Mouse (Mus musculus) right cerebral cortex, postnatal 36 days (tissue): ENCODE data around the gene Gbx2.

Experiments used
- DNase-seq, 2 experiments: peaks; one replicate each; pipeline ENCODE4 v3.0.0; 2022; ENCODE audit warnings: low spot score in 2 of 2, mixed read lengths in 1 of 2

Gbx2 gene

DNA sequence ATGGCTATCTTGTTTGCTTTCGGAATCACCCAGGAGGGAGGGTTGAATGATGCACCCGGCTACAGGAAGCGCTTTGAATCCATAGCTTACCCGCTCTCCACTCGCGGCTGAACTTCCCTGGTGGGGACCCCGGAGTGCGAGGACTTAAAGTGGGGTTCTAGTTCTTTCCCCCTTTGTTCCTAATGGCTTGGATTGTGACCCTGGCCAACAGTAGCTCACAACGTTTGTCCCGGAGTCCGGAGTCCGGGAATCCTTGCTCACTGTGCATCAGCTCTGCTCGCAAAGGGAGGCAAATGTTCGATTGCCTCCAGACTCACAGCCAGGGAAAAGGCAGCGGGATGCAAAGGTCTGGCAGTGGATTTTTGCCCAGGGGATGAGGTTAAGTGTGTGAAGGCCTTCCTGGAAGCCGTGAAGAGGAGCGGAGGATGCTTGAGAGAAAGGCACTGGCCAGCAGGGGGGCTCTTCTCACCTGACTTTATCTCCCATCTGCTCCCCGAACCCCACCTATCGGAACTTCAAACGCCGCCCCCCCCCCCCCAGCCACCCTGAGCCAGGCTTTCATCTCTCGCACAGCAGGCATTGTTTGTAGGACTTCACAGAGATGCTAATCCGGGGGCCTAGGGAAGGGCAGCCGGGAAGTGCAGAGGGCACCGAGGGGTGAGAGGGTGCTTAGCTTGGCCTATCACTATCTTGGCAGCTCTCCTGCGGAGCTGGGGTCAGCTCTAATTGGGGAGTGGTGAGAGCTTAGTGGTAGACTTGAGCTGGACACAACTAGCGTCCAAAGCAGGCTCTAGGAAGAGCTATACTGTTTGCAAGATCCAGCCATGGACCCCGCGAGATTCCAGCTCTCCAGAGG lies 4.7 kb upstream of the Gbx2 start:
- DNase-seq: no peak

DNA sequence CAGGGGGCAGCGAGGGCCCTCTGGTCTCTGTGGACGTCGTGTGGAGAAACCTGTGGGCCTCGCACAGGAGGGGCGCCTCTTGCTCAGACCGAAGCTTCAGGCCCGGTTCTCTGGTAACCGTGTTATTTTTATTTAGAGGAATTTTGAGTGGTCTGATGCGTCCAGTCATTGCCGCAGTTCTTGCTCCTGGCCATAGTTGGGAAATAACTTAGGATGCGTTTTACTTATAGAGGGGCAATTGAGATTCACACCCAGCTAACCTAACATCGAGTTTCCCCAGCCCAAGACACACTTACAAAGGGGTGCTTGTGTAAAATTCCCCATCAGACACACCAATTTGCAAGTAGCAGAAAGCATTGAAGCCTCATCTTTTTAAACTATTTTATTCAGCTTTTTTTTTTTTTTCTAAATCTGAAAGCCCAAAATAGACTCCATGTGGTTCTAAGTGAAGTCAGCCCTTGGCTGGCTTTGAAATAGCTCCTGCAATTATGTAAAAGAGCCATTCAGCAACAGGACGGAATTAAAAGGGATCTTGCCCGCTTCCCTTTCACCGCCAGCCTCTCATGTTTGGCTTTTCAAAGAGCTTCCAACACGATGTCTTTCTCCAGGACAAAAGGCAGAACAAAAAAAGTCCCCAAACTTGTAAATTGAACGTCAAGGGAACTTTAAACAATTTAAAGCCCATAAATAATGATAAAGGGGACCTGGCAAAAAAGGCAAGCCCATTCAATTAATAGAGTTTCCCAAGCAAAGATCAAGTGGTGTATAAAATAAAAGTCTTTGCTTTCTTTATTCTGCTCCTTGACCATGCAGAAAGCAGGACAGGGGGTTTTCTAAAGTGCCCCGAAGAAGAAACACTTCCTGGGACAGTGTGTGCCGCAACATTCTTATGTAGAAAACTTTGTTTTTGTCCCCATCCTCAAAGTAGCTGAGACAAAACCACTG lies 3.6 kb upstream of the Gbx2 start:
- no peak for DNase-seq

DNA sequence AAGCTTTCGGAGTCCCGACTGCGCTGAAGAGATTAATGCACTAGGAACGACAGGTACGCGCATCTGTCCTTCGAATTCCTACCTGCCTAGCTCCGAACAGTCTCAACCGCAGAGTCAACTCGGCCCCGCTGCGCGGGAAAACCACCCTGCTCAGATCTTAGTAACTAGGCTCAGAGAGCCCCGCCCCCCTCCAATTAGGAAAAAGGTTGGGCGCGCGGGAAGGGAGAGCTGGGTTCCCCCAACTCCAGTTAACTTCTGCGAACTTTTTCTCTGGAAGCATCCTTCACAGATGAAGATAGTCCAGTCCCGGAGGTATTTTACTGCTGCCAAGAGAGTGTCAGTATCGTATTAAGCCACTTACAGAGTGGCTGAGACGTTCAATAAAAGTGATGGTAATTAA lies 2.8 kb upstream of the Gbx2 start:
- DNase-seq: no peak

- no peak for DNase-seq
These were observed 2.0 kb upstream of the Gbx2 start for GRCm38 (mm10) chr1:89933028-89933427.

DNA sequence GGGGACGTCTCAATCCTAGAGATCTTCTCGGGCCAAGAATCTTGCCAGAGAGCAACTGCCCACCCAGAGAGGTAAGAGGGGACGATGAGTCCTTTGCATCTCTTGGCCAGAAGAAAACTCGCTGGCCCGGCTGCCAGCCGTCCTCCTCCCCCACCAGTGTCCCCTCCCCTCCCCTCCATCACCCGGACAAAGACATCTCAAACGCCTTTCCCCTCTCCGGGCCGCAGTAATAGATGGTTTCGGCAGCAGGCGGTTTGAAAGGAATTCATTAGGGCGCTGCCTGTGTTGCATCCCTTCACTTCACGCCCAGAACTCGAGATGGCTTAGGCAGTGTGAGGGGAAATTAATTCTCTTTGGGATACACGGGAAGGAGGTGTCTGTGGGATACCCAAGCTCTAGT lies 1.6 kb upstream of the Gbx2 start:
- DNase-seq: no peak

- no peak for DNase-seq
These were observed 1.0 kb upstream of the Gbx2 start for GRCm38 (mm10) chr1:89932021-89932423.

DNA sequence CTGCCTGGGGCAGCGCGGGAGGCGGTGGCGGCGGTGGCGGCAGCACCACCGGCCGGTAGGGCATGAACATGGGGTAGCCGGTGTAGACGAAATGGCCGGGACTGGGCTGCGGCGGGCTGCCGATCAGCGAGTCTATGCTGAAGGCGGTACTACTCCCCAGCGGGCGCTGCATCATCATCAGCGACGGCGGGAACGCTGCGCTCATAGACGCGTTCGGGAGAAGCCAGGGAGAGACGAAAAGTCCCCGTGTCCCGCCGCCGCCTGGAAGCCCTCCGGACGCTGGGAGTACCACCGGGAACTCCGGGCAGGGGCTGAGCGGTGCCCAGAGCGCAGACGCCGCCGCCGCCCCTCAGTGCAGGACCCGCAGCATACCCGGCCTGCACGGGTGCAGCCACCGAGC lies 428 bp downstream of the Gbx2 start:
- DNase-seq: no peak

GRCm38 (mm10) chr1:89929721-89930505 lies 1.1 kb downstream of the Gbx2 start:
- DNase-seq: no peak

DNA sequence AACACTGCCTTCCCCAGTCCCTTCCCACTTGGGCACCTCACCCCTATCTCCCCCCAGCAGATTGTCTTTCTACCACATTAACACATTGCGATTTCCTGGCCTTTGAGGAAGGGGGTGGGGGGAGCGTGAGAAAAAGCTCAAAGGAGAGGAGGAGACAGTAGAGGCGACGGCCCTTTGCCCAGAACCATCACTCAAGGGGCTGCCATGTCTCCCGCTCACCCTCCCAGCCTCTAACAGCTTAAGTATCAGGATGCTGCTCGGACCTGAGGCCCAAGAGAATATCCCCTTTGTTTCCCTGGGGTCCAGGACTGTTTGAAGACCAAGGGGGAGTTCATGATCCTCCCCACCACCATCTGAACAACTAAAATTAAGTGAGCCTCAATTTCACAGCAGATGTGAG lies 1.8 kb downstream of the Gbx2 start:
- DNase-seq: no peak

DNA sequence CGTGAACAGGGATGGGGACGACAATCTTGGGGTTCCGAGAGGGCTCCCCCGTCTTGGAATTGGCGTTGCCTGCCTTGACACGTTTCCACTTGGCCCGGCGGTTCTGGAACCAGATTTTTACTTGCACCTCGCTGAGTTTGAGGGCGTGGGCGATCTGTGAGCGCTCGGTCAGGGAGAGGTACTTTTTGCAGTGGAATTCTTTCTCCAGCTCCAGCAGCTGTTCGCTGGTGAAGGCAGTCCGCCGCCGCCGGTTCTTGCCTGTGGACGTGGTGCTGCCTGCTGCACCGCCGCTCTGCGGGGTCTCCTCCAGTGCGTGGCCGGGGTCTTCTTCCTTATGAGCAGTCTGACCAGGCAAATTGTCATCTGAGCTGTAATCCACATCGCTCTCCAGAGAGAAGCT lies 2.3 kb downstream of the Gbx2 start:
- no peak for DNase-seq

DNA sequence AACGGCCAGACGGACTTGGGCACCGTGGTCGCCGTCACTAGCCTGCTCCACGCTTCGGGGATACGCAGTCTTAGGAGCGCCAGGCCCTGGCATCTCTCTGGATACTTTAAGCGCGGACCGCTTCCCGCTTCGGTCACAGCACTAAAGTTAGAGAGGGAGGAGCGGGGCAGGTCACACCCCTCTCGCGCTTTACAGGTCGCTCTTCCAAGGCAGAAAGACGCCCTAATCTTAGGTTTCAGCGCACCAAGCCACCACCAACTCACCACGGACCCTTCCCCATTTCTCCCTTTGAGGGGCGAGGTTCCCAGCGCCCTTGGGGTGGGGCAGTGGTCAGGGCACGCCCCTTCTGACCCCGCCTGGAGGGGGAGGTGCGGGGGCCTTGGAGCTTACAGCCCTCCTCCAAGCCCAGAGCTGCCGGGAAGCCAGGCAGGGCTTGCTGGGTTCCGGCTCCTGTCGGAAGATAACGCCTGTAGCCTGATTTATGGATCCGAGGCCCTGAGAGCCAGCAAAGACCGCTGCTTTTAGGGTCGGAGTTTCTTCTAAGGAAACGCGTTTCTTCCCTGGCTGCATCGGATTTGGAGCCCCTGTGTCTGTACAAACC lies 3.8 kb downstream of the Gbx2 start:
- DNase-seq: no peak

- no peak for DNase-seq
These were observed 4.4 kb downstream of the Gbx2 start for GRCm38 (mm10) chr1:89926583-89927060.

GRCm38 (mm10) chr1:89925501-89926190 lies 5.3 kb downstream of the Gbx2 start:
- no peak for DNase-seq

DNA sequence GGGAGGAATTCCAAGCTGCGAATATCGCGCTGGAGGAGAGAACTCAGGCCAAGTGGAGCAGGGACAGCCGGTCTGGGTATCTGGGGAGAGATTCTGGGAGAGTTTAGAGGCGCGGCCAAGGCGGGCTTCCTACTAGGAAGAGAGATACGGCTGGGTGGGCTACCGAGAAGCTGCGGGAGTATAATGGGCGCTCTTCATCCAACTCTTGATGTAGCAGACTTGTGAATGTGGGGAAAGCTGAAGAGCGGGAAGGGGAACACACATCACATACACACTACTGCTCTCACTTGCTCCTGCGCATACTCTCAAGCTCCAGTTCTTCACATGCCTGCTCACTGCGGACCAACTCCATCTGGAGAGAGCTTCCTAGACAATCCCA lies 7.3 kb downstream of the Gbx2 start:
- DNase-seq: no peak

GRCm38 (mm10) chr1:89922883-89923641 lies 7.9 kb downstream of the Gbx2 start:
- no peak for DNase-seq

- DNase-seq: no peak
These were observed 8.7 kb downstream of the Gbx2 start for GRCm38 (mm10) chr1:89922282-89922681.

DNA sequence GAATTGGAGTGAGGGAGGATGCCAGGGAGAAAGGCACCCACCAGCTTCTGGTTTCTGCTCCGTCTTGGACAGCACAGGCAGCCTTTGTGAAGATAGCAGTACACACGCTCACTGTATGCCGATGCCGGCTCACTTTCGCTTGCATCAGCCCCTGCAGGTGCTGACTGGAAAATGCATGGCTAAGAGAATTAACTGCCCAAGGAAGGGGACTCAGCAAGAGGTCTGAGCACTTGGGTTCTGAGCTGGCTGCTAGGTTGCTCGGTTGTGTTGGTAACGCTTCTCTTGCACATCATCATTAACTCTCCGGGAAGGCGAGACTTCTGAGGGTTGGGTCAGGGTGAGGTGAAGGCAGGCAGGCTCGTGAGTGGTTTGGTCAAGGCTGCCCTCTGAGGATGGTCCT lies 9.2 kb downstream of the Gbx2 start:
- no peak for DNase-seq

DNA sequence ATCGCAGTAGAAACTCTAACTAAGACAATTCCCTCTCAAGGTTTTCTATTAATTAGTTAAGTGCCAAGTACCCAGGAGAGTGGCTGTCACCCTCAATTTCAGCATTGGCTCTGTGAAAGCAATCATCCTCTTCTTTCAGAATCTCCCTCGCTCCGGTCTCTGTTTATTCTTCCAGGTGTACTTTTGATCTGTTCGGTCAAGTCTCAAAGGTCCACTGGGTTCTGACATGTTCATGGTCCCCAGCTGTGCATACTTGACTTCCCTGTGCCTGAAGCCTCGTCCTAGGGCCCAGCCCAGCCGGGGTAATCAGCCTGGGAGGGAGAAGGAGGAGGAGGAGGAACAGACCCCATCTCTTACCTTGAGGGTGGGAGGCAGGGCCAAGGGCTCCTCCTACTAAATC lies 11.8 kb downstream of the Gbx2 start:
- DNase-seq: no peak

DNA sequence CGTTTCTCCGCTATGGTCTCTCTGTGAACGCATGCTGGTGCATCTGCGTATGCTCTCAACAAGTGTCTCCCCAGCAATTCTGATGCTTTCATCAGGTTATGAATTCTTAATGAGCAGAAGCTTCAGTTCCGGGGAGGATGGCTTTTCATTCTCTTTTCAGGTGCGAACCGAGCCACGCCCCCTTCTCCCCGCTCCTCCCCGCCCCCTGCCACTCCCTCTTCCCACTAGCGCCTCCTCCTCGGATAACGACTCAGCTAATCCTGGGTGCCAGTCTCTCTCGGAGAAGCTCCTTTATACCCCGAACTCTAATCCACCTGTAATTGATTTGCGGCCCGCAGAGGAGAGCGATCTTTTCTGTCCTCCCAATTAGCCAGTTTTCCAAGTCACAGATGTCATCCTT lies 12.9 kb downstream of the Gbx2 start:
- DNase-seq: no peak

GRCm38 (mm10) chr1:89913611-89914010 lies 17.4 kb downstream of the Gbx2 start:
- DNase-seq: no peak
